Mouse (Mus musculus): ENCODE results near the gene Pja2. TPM values are rescaled to one million over a fixed set of nuclear protein-coding genes. Genes with fewer than 3 reads are reported as not detected.
"Not testable (repeated sequence)": the region's sequence is repeated elsewhere in the genome, so short reads cannot be mapped to it uniquely, and the experiment has no call there.

Pja2 gene
- polyA plus RNA-seq, 1 experiment from 2014 or later: 25.6 TPM

GRCm38 (mm10) chr17:64286836-64287235, 44.9 kb downstream of the Pja2 start:
- no peak for DNase-seq (ENCODE audit: low spot score)

- DNase-seq (ENCODE audit: low spot score): not testable (repeated sequence)
Measured at GRCm38 (mm10) chr17:64281368-64281767, 50.3 kb downstream of the Pja2 start.

- no peak for DNase-seq (ENCODE audit: low spot score)
Measured at GRCm38 (mm10) chr17:64277649-64278212, 54.0 kb downstream of the Pja2 start.

GRCm38 (mm10) chr17:64276666-64277065, 55.0 kb downstream of the Pja2 start:
- no peak for DNase-seq (ENCODE audit: low spot score)

- DNase-seq (ENCODE audit: low spot score): no peak
Measured at GRCm38 (mm10) chr17:64275188-64275587, 56.5 kb downstream of the Pja2 start.

GRCm38 (mm10) chr17:64274341-64275105, 57.2 kb downstream of the Pja2 start:
- no peak for DNase-seq (ENCODE audit: low spot score)

- no peak for DNase-seq (ENCODE audit: low spot score)
Measured at GRCm38 (mm10) chr17:64260571-64260970, 71.1 kb downstream of the Pja2 start.

GRCm38 (mm10) chr17:64248246-64248645, 83.5 kb downstream of the Pja2 start:
- peak; percentile 3 for DNase-seq (ENCODE audit: low spot score)

GRCm38 (mm10) chr17:64242898-64243297, 88.8 kb downstream of the Pja2 start:
- no peak for DNase-seq (ENCODE audit: low spot score)

- no peak for DNase-seq (ENCODE audit: low spot score)
Measured at GRCm38 (mm10) chr17:64242310-64242859, 89.3 kb downstream of the Pja2 start.

- no peak for DNase-seq (ENCODE audit: low spot score)
Measured at GRCm38 (mm10) chr17:64241544-64242292, 90.0 kb downstream of the Pja2 start.

- no peak for DNase-seq (ENCODE audit: low spot score)
Measured at GRCm38 (mm10) chr17:64232134-64232533, 99.6 kb downstream of the Pja2 start.

- not testable (repeated sequence) for DNase-seq (ENCODE audit: low spot score)
Measured at GRCm38 (mm10) chr17:64231637-64232036, 100.1 kb downstream of the Pja2 start.

- DNase-seq (ENCODE audit: low spot score): peak; percentile 32
Measured at GRCm38 (mm10) chr17:64231172-64231571, 100.5 kb downstream of the Pja2 start.

Small RNA genes lying within 50 kb of the gene (microRNA-seq; reads per million reads assigned to microRNA genes)
- not detected for gene Gm24194 (ENCODE audit: borderline number of aligned reads)

All from thymus, postnatal 0 days (tissue).